Mouse (Mus musculus): ENCODE results near the gene Lrrc19.

DNA sequence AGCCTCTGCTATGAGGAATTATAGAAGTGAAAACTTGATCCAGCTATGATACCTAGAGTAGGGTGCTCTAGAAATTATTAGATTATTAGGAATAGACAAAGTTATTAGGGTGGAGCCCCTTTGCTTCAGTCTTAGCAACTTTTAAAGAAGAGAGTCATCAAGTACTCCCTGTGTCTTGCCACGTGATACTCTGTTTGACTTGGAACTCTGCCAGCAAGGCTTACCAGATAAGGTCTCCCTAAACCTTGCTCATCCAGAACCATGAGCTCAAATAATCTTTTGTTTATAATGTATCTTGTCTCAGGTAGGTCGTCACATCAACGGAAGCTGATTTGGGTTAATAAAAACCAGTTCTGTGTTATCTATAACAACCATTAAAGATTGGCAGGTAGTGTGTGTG is 46.4 kb upstream of the Lrrc19 start:
- TF ChIP-seq CTCF (IDR thresholded peaks at IDR 0.05; ENCODE audit: extremely low read depth, insufficient read depth, insufficient read length, insufficient replicate concordance) (no peak), POLR2A (IDR thresholded peaks at IDR 0.05; ENCODE audit: low read depth, low read length) (no peak)

All from spleen, adult 2 months (tissue).